Mouse (Mus musculus) thymus, postnatal 0 days (tissue): ENCODE data around the gene Lcn10. TPM values are rescaled to one million over a fixed set of nuclear protein-coding genes. Genes with fewer than 3 reads are reported as not detected.
"Not testable (repeated sequence)": the region's sequence is repeated elsewhere in the genome, so short reads cannot be mapped to it uniquely, and the experiment has no call there.

Experiments used
- DNase-seq: peaks from one replicate; pipeline ENCODE4 v3.0.0-alpha.2; 2015; ENCODE audit warnings: low spot score
- polyA plus RNA-seq: library from polyadenylated mRNA; unstranded; fragments of >200 nt; fragmentation: Nextera tagmentation; extraction: Ambion mirVana; gene quantifications from 2 replicates; pipeline ENCODE4 v1.2.1, GENCODE M21; 2015

Lcn10 gene
- polyA plus RNA-seq, 1 experiment from 2014 or later: 0.49 TPM

- peak; percentile 84 for DNase-seq
Observed at GRCm38 (mm10) chr2:25706643-25707481, 24.3 kb downstream of the Lcn10 start, which contains the start of gene Bmyc. Gene Bmyc (plus strand): TSS chr2:25706739.

- peak; percentile 18 for DNase-seq
Observed at GRCm38 (mm10) chr2:25708121-25708520, 25.6 kb downstream of the Lcn10 start.

- not testable (repeated sequence) for DNase-seq
Observed at GRCm38 (mm10) chr2:25709056-25709455, 26.5 kb downstream of the Lcn10 start.

GRCm38 (mm10) chr2:25709791-25710190, 27.3 kb downstream of the Lcn10 start:
- DNase-seq: not testable (repeated sequence)

GRCm38 (mm10) chr2:25711641-25712040, 29.1 kb downstream of the Lcn10 start:
- DNase-seq: not testable (repeated sequence)

- no peak for DNase-seq
Observed at GRCm38 (mm10) chr2:25717222-25717621, 34.7 kb downstream of the Lcn10 start.

- DNase-seq: no peak
Observed at GRCm38 (mm10) chr2:25733199-25733930, 50.8 kb downstream of the Lcn10 start.

Other genes starting within 250 kb of the Lcn10 start
- 3.6 and 4.7 TPM in 2 replicates for gene Clic3, start 225.9 kb upstream of the Lcn10 start, polyA plus RNA-seq
- 72.4 and 83.3 TPM in 2 replicates for gene Paxx, start 221.6 kb upstream of the Lcn10 start, polyA plus RNA-seq
- gene Ptgds, start 212.7 kb upstream of the Lcn10 start, polyA plus RNA-seq: 6.3 TPM in 2 replicates
- not detected in 2 replicates for gene Lcn12, start 188.8 kb upstream of the Lcn10 start, polyA plus RNA-seq
- 44.3 and 47.2 TPM in 2 replicates for gene Fbxw5, start 182.0 kb upstream of the Lcn10 start, polyA plus RNA-seq
- 5.6 and 6.4 TPM in 2 replicates for gene C8g, start 181.0 kb upstream of the Lcn10 start, polyA plus RNA-seq
- 58.1 and 59.1 TPM in 2 replicates for gene Traf2, start 135.8 kb upstream of the Lcn10 start, polyA plus RNA-seq
- gene Edf1, start 124.9 kb upstream of the Lcn10 start, polyA plus RNA-seq: 466 and 515 TPM in 2 replicates
- 0.53 and 1.0 TPM in 2 replicates for gene Mamdc4, start 107.9 kb upstream of the Lcn10 start, polyA plus RNA-seq
- gene Phpt1, start 107.5 kb upstream of the Lcn10 start, polyA plus RNA-seq: 184 and 191 TPM in 2 replicates
- gene Ajm1, start 101.0 kb upstream of the Lcn10 start, polyA plus RNA-seq: 0.04 and 0.49 TPM in 2 replicates
- gene Rabl6, start 74.2 kb upstream of the Lcn10 start, polyA plus RNA-seq: 30.3 and 39.7 TPM in 2 replicates
- gene Ccdc183, start 65.0 kb upstream of the Lcn10 start, polyA plus RNA-seq: 0.04 and 0.05 TPM in 2 replicates
- gene Tmem141, start 60.7 kb upstream of the Lcn10 start, polyA plus RNA-seq: 5.8 and 7.0 TPM in 2 replicates
- 9.1 and 9.2 TPM in 2 replicates for gene Fcna, start 54.7 kb upstream of the Lcn10 start, polyA plus RNA-seq
- gene Lcn8, start 29.6 kb upstream of the Lcn10 start, polyA plus RNA-seq: 0.38 and 0.76 TPM in 2 replicates
- not detected in 2 replicates for gene Lcn5, start 24.8 kb upstream of the Lcn10 start, polyA plus RNA-seq
- 0.24 TPM in 1 of 2 replicates, not detected in the other for gene Lcn6, start 5.9 kb upstream of the Lcn10 start, polyA plus RNA-seq
- 1.5 and 1.9 TPM in 2 replicates for gene Obp2a, start 17.3 kb downstream of the Lcn10 start, polyA plus RNA-seq
- 50.9 and 57.4 TPM in 2 replicates for gene Bmyc, start 24.0 kb downstream of the Lcn10 start, polyA plus RNA-seq
- gene Obp2b, start 54.3 kb downstream of the Lcn10 start, polyA plus RNA-seq: 0.24 TPM in 1 of 2 replicates, not detected in the other
- gene Lcn3, start 82.8 kb downstream of the Lcn10 start, polyA plus RNA-seq: 0.45 and 0.56 TPM in 2 replicates
- gene Lcn11, start 94.3 kb downstream of the Lcn10 start, polyA plus RNA-seq: 0.89 and 1.1 TPM in 2 replicates
- 2.3 and 2.6 TPM in 2 replicates for gene Gm13539, start 99.5 kb downstream of the Lcn10 start, polyA plus RNA-seq
- gene Glt6d1, start 133.1 kb downstream of the Lcn10 start, polyA plus RNA-seq: not detected in 2 replicates
- 0.17 TPM in 1 of 2 replicates, not detected in the other for gene Lcn9, start 140.4 kb downstream of the Lcn10 start, polyA plus RNA-seq
- gene Sohlh1, start 164.5 kb downstream of the Lcn10 start, polyA plus RNA-seq: 0.19 and 0.25 TPM in 2 replicates
- gene Kcnt1, start 181.0 kb downstream of the Lcn10 start, polyA plus RNA-seq: 0.14 and 0.18 TPM in 2 replicates